Mouse (Mus musculus) intestine, embryonic 15.5 days (tissue): ENCODE results near the gene U2af1. TPM values are rescaled to one million over a fixed set of nuclear protein-coding genes. Genes with fewer than 3 reads are reported as not detected.
"Not testable (repeated sequence)": the region's sequence is repeated elsewhere in the genome, so short reads cannot be mapped to it uniquely, and the experiment has no call there.

Experiments
- ATAC-seq: fragments of 200-750 bp; cut with Nextera tagmentation; 2 replicates; pipeline ENCODE4 v1.8.0; 2017; ENCODE audit warnings: moderate TSS enrichment, moderate library complexity
- H3K27ac ChIP-seq: fragments of 300-500 bp; sonication (generic); 2 replicates; pipeline ENCODE4 v1.5.1; 2015; ENCODE audit warnings: mild to moderate bottlenecking, inconsistent platforms
- H3K27me3 ChIP-seq: fragments of 300-500 bp; sonication (generic); replicated peaks from 2 replicates; pipeline ENCODE4 v1.6.1; 2015; ENCODE audit warnings: inconsistent platforms
- H3K36me3 ChIP-seq: fragments of 300-500 bp; sonication (generic); 2 replicates; pipeline ENCODE4 v1.6.1; 2015; ENCODE audit warnings: inconsistent platforms
- H3K4me1 ChIP-seq: fragments of 300-500 bp; sonication (generic); replicated peaks from 2 replicates; pipeline ENCODE4 v1.6.1; 2015; ENCODE audit warnings: inconsistent platforms
- H3K4me2 ChIP-seq: fragments of 300-500 bp; sonication (generic); replicated peaks from 2 replicates; pipeline ENCODE4 v1.6.1; 2015; ENCODE audit warnings: mild to moderate bottlenecking, inconsistent platforms
- H3K4me3 ChIP-seq: fragments of 300-500 bp; sonication (generic); replicated peaks from 2 replicates; pipeline ENCODE4 v1.5.1; 2015; ENCODE audit warnings: inconsistent platforms
- H3K9ac ChIP-seq: fragments of 300-500 bp; sonication (generic); 2 replicates; pipeline ENCODE4 v1.6.1; 2015; ENCODE audit warnings: inconsistent platforms
- H3K9me3 ChIP-seq: fragments of 300-500 bp; sonication (generic); 2 replicates; pipeline ENCODE4 v1.6.1; 2016; ENCODE audit warnings: inconsistent platforms
- WGBS: fragments of 180-500 bp; shearing (Covaris S2); methylation state at CpG from one replicate; pipeline ENCODE4 v1.1.7; 2015; 5-methylcytosine and 5-hydroxymethylcytosine counted together
- polyA plus RNA-seq: library from polyadenylated mRNA; unstranded; fragments of >200 nt; fragmentation: Nextera tagmentation; extraction: Ambion mirVana; gene quantifications from 2 replicates; pipeline ENCODE4 v1.2.1, GENCODE M21; 2015

U2af1 gene
- 278 and 287 TPM in 2 replicates for polyA plus RNA-seq

- peaks cover 15% of the 10 kb centered on the region for H3K36me3 ChIP-seq
- under 1% methylated on average over 77 of the region's 77 CpGs for WGBS
- peaks cover 18% of the 10 kb centered on the region for H3K4me1 ChIP-seq
- H3K27me3 ChIP-seq = no peaks in the 10 kb centered on the region
- peak; percentile 99 for ATAC-seq
- peak within 1 kb of the TSS; percentile 86 for H3K27ac ChIP-seq
- peak within 1 kb of the TSS; percentile 92 for H3K4me2 ChIP-seq
- no peaks in the 10 kb centered on the region for H3K9me3 ChIP-seq
- peak within 1 kb of the TSS; percentile 94 for H3K4me3 ChIP-seq
- H3K9ac ChIP-seq = peak within 1 kb of the TSS; percentile 97
These were observed at the start of gene U2af1 for GRCm38 (mm10) chr17:31658468-31659185. Gene U2af1 (minus strand): TSS chr17:31658892.

DNA sequence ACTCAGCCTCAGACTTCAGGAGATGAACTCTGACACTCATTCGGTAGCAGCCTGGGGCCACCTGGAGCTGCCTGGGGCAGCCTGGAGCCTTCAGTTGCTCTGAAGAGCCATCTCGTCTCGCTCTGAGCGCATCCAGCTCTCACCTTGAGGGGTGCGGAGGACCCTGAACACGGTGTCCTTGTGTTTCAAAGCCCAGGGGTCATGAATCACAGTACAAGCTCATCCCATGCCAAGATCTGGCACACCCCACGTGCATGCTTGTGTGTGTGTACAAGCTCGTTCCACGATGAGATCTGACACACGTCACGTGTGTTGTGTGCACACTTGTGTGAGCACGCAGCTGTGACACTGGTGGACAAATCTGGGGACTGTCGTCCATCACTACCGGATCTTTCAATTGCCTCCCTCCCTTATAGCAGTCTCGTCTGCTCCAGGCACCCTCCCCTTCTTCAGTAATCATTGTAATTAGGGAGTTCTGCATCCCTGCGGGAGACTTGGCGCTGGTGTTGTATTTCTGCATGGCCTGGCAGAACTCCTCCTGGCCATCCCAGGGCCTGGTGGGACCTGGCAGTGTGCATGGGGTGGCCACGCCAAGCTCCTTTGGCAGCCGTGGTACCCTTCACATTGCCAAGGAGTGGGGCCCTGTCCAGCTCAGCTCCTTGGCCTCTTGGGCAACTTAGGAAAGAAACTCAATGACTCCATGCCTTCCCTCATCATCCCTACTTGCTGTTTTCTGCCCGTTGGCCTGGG lies 46.8 kb upstream of the U2af1 start:
- 71% methylated on average over 20 of the region's 20 CpGs for WGBS
- no peaks in the 10 kb centered on the region for H3K9me3 ChIP-seq
- no peak overlapping the region for H3K27ac ChIP-seq
- no peaks in the 10 kb centered on the region for H3K27me3 ChIP-seq
- no peak overlapping the region for H3K4me3 ChIP-seq
- H3K4me2 ChIP-seq = no peak overlapping the region
- H3K9ac ChIP-seq = no peak overlapping the region
- no peaks in the 10 kb centered on the region for H3K36me3 ChIP-seq
- no peaks in the 10 kb centered on the region for H3K4me1 ChIP-seq
- no peak for ATAC-seq

- no peak overlapping the region for H3K9ac ChIP-seq
- H3K9me3 ChIP-seq = no peaks in the 10 kb centered on the region
- 66% methylated on average over 6 of the region's 6 CpGs for WGBS
- H3K27me3 ChIP-seq = no peaks in the 10 kb centered on the region
- H3K4me3 ChIP-seq = no peak overlapping the region
- H3K27ac ChIP-seq = no peak overlapping the region
- H3K36me3 ChIP-seq = no peaks in the 10 kb centered on the region
- H3K4me2 ChIP-seq = no peak overlapping the region
- ATAC-seq = no peak
- H3K4me1 ChIP-seq = no peaks in the 10 kb centered on the region
These were observed 44.7 kb upstream of the U2af1 start for GRCm38 (mm10) chr17:31703276-31703980.

GRCm38 (mm10) chr17:31698347-31698746 lies 39.7 kb upstream of the U2af1 start:
- Histone ChIP-seq H3K4me3 (no peak overlapping the region), H3K9me3 (no peaks in the 10 kb centered on the region), H3K9ac (no peak overlapping the region), H3K4me2 (no peak overlapping the region), H3K4me1 (peaks cover 8% of the 10 kb centered on the region), H3K27ac (no peak overlapping the region), H3K36me3 (no peaks in the 10 kb centered on the region), H3K27me3 (no peaks in the 10 kb centered on the region)
- 74% methylated on average over 11 of the region's 11 CpGs for WGBS
- ATAC-seq = no peak

- not testable (repeated sequence) for H3K27me3 ChIP-seq, H3K9me3 ChIP-seq, H3K4me2 ChIP-seq, H3K9ac ChIP-seq, ATAC-seq, H3K36me3 ChIP-seq, H3K27ac ChIP-seq, H3K4me3 ChIP-seq
- 82% methylated on average over 7 of the region's 7 CpGs for WGBS
- peaks cover 16% of the 10 kb centered on the region for H3K4me1 ChIP-seq
These were observed 36.7 kb upstream of the U2af1 start for GRCm38 (mm10) chr17:31695356-31695755.

DNA sequence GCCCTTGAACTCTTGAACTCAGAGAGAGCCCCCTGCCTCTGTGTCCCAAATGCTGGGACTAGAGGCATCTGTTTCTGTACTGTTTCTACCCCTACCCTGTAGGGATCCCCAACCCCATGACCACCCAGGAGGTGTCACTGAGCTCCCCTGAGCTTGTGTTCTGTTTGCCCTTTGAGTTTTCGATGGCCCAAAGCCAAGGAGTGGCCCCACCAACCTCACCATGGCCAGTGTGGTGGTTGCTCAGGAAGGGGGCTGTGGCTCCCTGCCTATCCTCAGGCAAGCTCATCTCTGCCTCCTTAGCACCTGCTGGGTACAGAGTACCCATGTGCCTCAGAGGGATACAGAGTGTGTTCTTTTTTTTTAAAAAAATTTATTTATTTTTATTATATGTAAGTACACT lies 36.3 kb upstream of the U2af1 start:
- no peak overlapping the region for H3K4me2 ChIP-seq
- ATAC-seq = no peak
- no peak overlapping the region for H3K9ac ChIP-seq
- H3K4me1 ChIP-seq = peaks cover 17% of the 10 kb centered on the region
- H3K27me3 ChIP-seq = no peaks in the 10 kb centered on the region
- no peaks in the 10 kb centered on the region for H3K9me3 ChIP-seq
- no peak overlapping the region for H3K4me3 ChIP-seq
- no peak overlapping the region for H3K27ac ChIP-seq
- WGBS = 52% methylated on average over 1 of the region's 1 CpGs
- no peaks in the 10 kb centered on the region for H3K36me3 ChIP-seq

GRCm38 (mm10) chr17:31694023-31694376 lies 35.3 kb upstream of the U2af1 start:
- H3K9me3 ChIP-seq = no peaks in the 10 kb centered on the region
- ATAC-seq = 0 out of 2 replicates have a peak, but pooled peaks have one; percentile 22
- H3K4me3 ChIP-seq = no peak overlapping the region
- H3K4me2 ChIP-seq = no peak overlapping the region
- no peak overlapping the region for H3K27ac ChIP-seq
- H3K27me3 ChIP-seq = no peaks in the 10 kb centered on the region
- H3K36me3 ChIP-seq = no peaks in the 10 kb centered on the region
- WGBS = 62% methylated on average over 7 of the region's 7 CpGs
- H3K4me1 ChIP-seq = peaks cover 17% of the 10 kb centered on the region
- no peak overlapping the region for H3K9ac ChIP-seq

DNA sequence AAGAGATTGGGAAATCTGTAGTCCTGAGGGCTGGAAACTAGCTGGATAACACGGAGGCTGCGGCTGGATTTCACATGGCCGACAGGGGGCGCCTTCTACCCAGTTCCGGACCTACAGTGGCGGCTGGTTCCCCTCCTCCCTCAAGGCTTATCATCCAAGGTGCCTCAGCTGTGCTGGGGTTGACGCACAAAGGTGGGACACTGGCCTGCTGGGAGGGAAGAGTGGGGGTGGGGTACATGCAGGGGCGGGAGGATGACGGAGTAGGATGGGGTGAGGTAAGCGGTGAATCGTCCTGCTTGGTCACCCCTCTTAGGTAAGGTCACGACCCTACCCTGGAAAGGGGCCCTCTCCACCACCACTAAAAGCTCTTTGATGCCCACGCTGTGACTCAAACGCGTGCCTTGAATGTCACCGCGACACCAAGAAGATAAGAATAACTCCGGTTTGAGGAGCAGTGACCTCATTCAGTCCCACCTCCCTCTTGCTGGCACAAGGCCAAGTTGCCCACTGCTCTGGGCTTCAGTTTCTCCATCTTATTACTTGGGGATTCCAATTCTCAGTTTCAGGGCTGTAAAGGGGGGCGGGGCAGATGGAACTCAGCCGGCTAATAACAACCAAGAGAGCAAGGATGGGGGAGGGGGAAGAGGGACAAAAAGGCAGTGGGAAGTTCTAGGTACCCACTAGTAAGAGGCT lies 34.8 kb upstream of the U2af1 start:
- H3K4me3 ChIP-seq = no peak overlapping the region

DNA sequence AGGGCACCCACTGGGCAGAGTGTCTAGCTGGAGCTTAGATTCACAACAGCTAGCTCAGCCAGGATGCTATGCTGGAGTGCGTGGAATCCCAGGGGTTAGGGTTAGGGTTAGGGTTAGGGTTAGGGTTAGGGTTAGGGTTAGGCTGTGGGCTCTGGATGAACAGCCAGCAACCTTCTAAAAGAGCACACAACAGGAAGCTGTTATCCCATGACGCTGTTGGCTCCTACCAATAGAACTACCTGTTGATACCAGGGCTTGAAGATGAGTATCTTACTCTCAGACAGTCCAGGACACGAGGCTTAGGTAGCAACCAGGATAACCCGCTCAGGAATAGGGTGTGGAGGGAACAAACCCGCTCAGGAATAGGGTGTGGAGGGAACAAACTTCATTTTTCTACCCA lies 34.2 kb upstream of the U2af1 start:
- Histone ChIP-seq H3K27me3 (no peaks in the 10 kb centered on the region), H3K9me3 (no peaks in the 10 kb centered on the region), H3K9ac (no peak overlapping the region), H3K4me2 (peak overlapping the region; percentile 46; the same call in 1 of the 2 replicates), H3K4me3 (no peak overlapping the region), H3K4me1 (peaks cover 17% of the 10 kb centered on the region), H3K27ac (no peak overlapping the region), H3K36me3 (no peaks in the 10 kb centered on the region)
- 38% methylated on average over 5 of the region's 5 CpGs for WGBS
- no peak for ATAC-seq

More for the DNA sequence above, 34.8 kb upstream of the U2af1 start:
- H3K9me3 ChIP-seq = no peaks in the 10 kb centered on the region
- no peaks in the 10 kb centered on the region for H3K36me3 ChIP-seq
- peak; percentile 82 for ATAC-seq
- no peak overlapping the region for H3K9ac ChIP-seq
- peak overlapping the region; percentile 46 for H3K4me2 ChIP-seq
- no peaks in the 10 kb centered on the region for H3K27me3 ChIP-seq
- no peak overlapping the region for H3K27ac ChIP-seq
- H3K4me1 ChIP-seq = peaks cover 17% of the 10 kb centered on the region
- 4% methylated on average over 20 of the region's 20 CpGs for whole genome bisulfite sequencing

- Histone ChIP-seq H3K4me2 (no peak overlapping the region), H3K27ac (no peak overlapping the region), H3K9me3 (no peaks in the 10 kb centered on the region), H3K9ac (no peak overlapping the region), H3K27me3 (no peaks in the 10 kb centered on the region), H3K4me3 (no peak overlapping the region), H3K4me1 (peaks cover 28% of the 10 kb centered on the region), H3K36me3 (no peaks in the 10 kb centered on the region)
- 54% methylated on average over 1 of the region's 1 CpGs for WGBS
- no peak for ATAC-seq
These were observed 30.9 kb upstream of the U2af1 start for GRCm38 (mm10) chr17:31689606-31690005.

DNA sequence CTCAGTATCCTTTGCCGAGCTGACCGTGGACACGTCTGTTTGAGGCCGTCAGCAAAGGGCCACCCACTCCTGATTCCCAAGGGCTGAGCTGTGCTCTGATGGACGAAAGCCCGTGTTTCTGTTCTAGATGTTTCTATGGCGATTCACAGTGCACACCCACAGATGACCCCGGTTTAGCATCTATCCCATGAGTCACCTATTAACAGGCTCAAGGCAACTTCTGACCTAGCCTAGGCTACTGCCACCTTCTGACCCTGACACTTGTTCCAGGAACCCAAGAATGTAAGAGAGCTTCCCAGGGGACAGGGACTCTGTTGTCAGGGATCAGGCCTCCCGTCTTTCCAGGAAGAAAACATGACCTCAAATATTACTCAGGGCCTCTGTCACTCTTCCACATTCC lies 29.4 kb upstream of the U2af1 start:
- ATAC-seq = no peak
- H3K4me3 ChIP-seq = no peak overlapping the region
- no peak overlapping the region for H3K9ac ChIP-seq
- peaks cover 18% of the 10 kb centered on the region; the same call in 1 of the 2 replicates for H3K4me1 ChIP-seq
- WGBS = 68% methylated on average over 9 of the region's 9 CpGs
- H3K4me2 ChIP-seq = no peak overlapping the region
- no peak overlapping the region for H3K27ac ChIP-seq
- H3K36me3 ChIP-seq = no peaks in the 10 kb centered on the region
- H3K9me3 ChIP-seq = no peaks in the 10 kb centered on the region
- H3K27me3 ChIP-seq = no peaks in the 10 kb centered on the region

DNA sequence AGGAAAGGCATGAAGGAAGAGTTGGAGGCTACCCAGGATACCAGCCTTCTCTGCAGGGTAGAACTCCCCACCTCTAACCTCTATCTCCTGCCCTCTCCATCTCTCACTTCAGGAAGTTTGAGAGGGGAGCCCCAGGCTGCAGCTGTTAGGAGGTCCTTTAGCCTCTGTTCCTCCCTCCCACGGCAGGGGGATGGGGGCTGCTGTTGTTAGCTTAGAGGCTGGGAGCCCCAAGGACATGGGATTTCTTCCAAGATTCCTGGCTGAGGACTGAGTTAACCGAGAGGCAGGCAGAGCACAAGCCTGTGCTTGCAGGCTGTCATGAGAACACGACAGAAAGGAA lies 27.5 kb upstream of the U2af1 start:
- ATAC-seq = peak; percentile 62
- Histone ChIP-seq H3K4me1 (peaks cover 12% of the 10 kb centered on the region; the same call in 1 of the 2 replicates), H3K9me3 (no peaks in the 10 kb centered on the region), H3K4me3 (no peak overlapping the region), H3K27ac (peak overlapping the region; percentile 86), H3K36me3 (no peaks in the 10 kb centered on the region), H3K9ac (no peak overlapping the region), H3K4me2 (no peak overlapping the region; the same call in 1 of the 2 replicates), H3K27me3 (no peaks in the 10 kb centered on the region)
- WGBS = 14% methylated on average over 3 of the region's 3 CpGs
